Mouse (Mus musculus) hindbrain, embryonic 16.5 days (tissue): ENCODE data around the gene Ccdc158. TPM values are rescaled to one million over a fixed set of nuclear protein-coding genes. Genes with fewer than 3 reads are reported as not detected.

Experiments
- ATAC-seq: fragments of 200-750 bp; cut with Nextera tagmentation; 2 replicates; pipeline ENCODE4 v1.8.0; 2017; ENCODE audit warnings: moderate TSS enrichment, moderate library complexity
- H3K27ac ChIP-seq: fragments of 300-500 bp; sonication (generic); 2 replicates; pipeline ENCODE4 v1.5.1; 2014; ENCODE audit warnings: low read depth, mild to moderate bottlenecking, control low read depth, low read length, moderate library complexity
- H3K27me3 ChIP-seq: fragments of 300-500 bp; sonication (generic); replicated peaks from 2 replicates; pipeline ENCODE4 v1.6.1; 2014; ENCODE audit warnings: low read length; ENCODE audit not compliant: control insufficient read depth, insufficient read depth
- H3K36me3 ChIP-seq: fragments of 300-500 bp; sonication (generic); 2 replicates; pipeline ENCODE4 v1.6.1; 2014; ENCODE audit warnings: mild to moderate bottlenecking, low read length, moderate library complexity, mixed read lengths; ENCODE audit not compliant: control insufficient read depth, insufficient read depth
- H3K4me1 ChIP-seq: fragments of 300-500 bp; sonication (generic); 2 replicates; pipeline ENCODE4 v1.6.1; 2014; ENCODE audit warnings: low read depth, low read length; ENCODE audit not compliant: control insufficient read depth, insufficient read depth
- H3K4me2 ChIP-seq: fragments of 300-500 bp; sonication (generic); 2 replicates; pipeline ENCODE4 v1.6.1; 2014; ENCODE audit warnings: mild to moderate bottlenecking, low read length, control low read depth, moderate library complexity
- H3K4me3 ChIP-seq: fragments of 300-500 bp; sonication (generic); 2 replicates; pipeline ENCODE4 v1.5.1; 2014; ENCODE audit warnings: mild to moderate bottlenecking, low read length, control low read depth, moderate library complexity
- H3K9ac ChIP-seq: fragments of 300-500 bp; sonication (generic); 2 replicates; pipeline ENCODE4 v1.6.1; 2014; ENCODE audit warnings: low read depth, mild to moderate bottlenecking, control low read depth, low read length, moderate library complexity
- H3K9me3 ChIP-seq: fragments of 300-500 bp; sonication (generic); 2 replicates; pipeline ENCODE4 v1.6.1; 2014; ENCODE audit warnings: mild to moderate bottlenecking, low read length, moderate library complexity; ENCODE audit not compliant: control insufficient read depth
- WGBS: fragments of 180-500 bp; shearing (Covaris S2); extraction: QIAGEN DNeasy Blood & Tissue Kit; methylation state at CpG from one replicate; pipeline ENCODE4 v1.1.7; 2014; 5-methylcytosine and 5-hydroxymethylcytosine counted together
- polyA plus RNA-seq: library from polyadenylated mRNA; unstranded; fragments of >200 nt; fragmentation: Nextera tagmentation; extraction: Ambion mirVana; gene quantifications from 2 replicates; pipeline ENCODE4 v1.2.1, GENCODE M21; 2015

Ccdc158 gene
- polyA plus RNA-seq, 1 experiment from 2014 or later = 0.51 TPM

GRCm38 (mm10) chr5:92711666-92712290 lies 36.7 kb upstream of the Ccdc158 start:
- WGBS = 52% methylated on average over 5 of the region's 5 CpGs
- Histone ChIP-seq H3K4me3 (no peak overlapping the region), H3K36me3 (no peaks in the 10 kb centered on the region), H3K4me1 (no peaks in the 10 kb centered on the region), H3K27me3 (no peaks in the 10 kb centered on the region), H3K9ac (no peak overlapping the region), H3K4me2 (no peak overlapping the region), H3K27ac (no peak overlapping the region), H3K9me3 (no peaks in the 10 kb centered on the region)
- ATAC-seq = peak; percentile 64

- Histone ChIP-seq H3K9me3 (no peaks in the 10 kb centered on the region), H3K27ac (no peak overlapping the region), H3K9ac (no peak overlapping the region), H3K36me3 (no peaks in the 10 kb centered on the region), H3K4me1 (no peaks in the 10 kb centered on the region), H3K27me3 (no peaks in the 10 kb centered on the region), H3K4me2 (no peak overlapping the region), H3K4me3 (no peak overlapping the region)
- 70% methylated on average over 8 of the region's 8 CpGs for WGBS
- no peak for ATAC-seq
Measured at GRCm38 (mm10) chr5:92710779-92711178, 35.7 kb upstream of the Ccdc158 start.

- no peak for ATAC-seq
Measured at GRCm38 (mm10) chr5:92707921-92708491, 32.9 kb upstream of the Ccdc158 start.

GRCm38 (mm10) chr5:92703671-92704070 lies 28.6 kb upstream of the Ccdc158 start:
- no peak overlapping the region for H3K27ac ChIP-seq
- H3K4me1 ChIP-seq = peaks cover 4% of the 10 kb centered on the region
- peak; percentile 48; the same call in 1 of the 2 replicates for ATAC-seq
- H3K9ac ChIP-seq = no peak overlapping the region
- H3K36me3 ChIP-seq = no peaks in the 10 kb centered on the region
- H3K9me3 ChIP-seq = no peaks in the 10 kb centered on the region
- WGBS = 74% methylated on average over 8 of the region's 8 CpGs
- no peaks in the 10 kb centered on the region for H3K27me3 ChIP-seq
- no peak overlapping the region for H3K4me3 ChIP-seq
- no peak overlapping the region for H3K4me2 ChIP-seq

More at GRCm38 (mm10) chr5:92707921-92708491, 32.9 kb upstream of the Ccdc158 start:
- no peak overlapping the region for H3K4me2 ChIP-seq
- no peaks in the 10 kb centered on the region for H3K27me3 ChIP-seq
- no peaks in the 10 kb centered on the region for H3K9me3 ChIP-seq
- H3K27ac ChIP-seq = no peak overlapping the region; the same call in 1 of the 2 replicates
- H3K36me3 ChIP-seq = no peaks in the 10 kb centered on the region
- H3K4me3 ChIP-seq = no peak overlapping the region
- WGBS = 12% methylated on average over 7 of the region's 7 CpGs
- no peaks in the 10 kb centered on the region for H3K4me1 ChIP-seq
- no peak overlapping the region for H3K9ac ChIP-seq

- 61% methylated on average over 11 of the region's 11 CpGs for WGBS
- no peak for ATAC-seq
Measured at GRCm38 (mm10) chr5:92701750-92702149, 26.7 kb upstream of the Ccdc158 start.

GRCm38 (mm10) chr5:92698837-92699529 lies 23.9 kb upstream of the Ccdc158 start:
- peak overlapping the region; percentile 58 for H3K4me2 ChIP-seq
- peaks cover 7% of the 10 kb centered on the region for H3K4me1 ChIP-seq
- ATAC-seq = peak; percentile 73
- 7% methylated on average over 17 of the region's 17 CpGs for WGBS
- H3K27me3 ChIP-seq = no peaks in the 10 kb centered on the region
- no peaks in the 10 kb centered on the region for H3K36me3 ChIP-seq
- H3K27ac ChIP-seq = peak overlapping the region; percentile 59
- H3K9me3 ChIP-seq = no peaks in the 10 kb centered on the region
- H3K4me3 ChIP-seq = peak overlapping the region; percentile 32
- H3K9ac ChIP-seq = peak overlapping the region; percentile 57

More at GRCm38 (mm10) chr5:92701750-92702149, 26.7 kb upstream of the Ccdc158 start:
- Histone ChIP-seq H3K9ac (no peak overlapping the region), H3K4me2 (no peak overlapping the region), H3K9me3 (no peaks in the 10 kb centered on the region), H3K27me3 (no peaks in the 10 kb centered on the region), H3K27ac (no peak overlapping the region), H3K36me3 (no peaks in the 10 kb centered on the region), H3K4me3 (no peak overlapping the region), H3K4me1 (peaks cover 7% of the 10 kb centered on the region)

GRCm38 (mm10) chr5:92698131-92698836 lies 23.2 kb upstream of the Ccdc158 start:
- H3K27me3 ChIP-seq = no peaks in the 10 kb centered on the region
- peak overlapping the region; percentile 58 for H3K4me2 ChIP-seq
- WGBS = 1% methylated on average over 15 of the region's 15 CpGs
- H3K9ac ChIP-seq = peak overlapping the region; percentile 57
- ATAC-seq = peak; percentile 57
- H3K36me3 ChIP-seq = no peaks in the 10 kb centered on the region
- peak overlapping the region; percentile 32 for H3K4me3 ChIP-seq
- H3K9me3 ChIP-seq = no peaks in the 10 kb centered on the region
- peaks cover 7% of the 10 kb centered on the region for H3K4me1 ChIP-seq
- H3K27ac ChIP-seq = peak overlapping the region; percentile 59

- WGBS = 50% methylated on average over 10 of the region's 10 CpGs
- Histone ChIP-seq H3K4me1 (peaks cover 7% of the 10 kb centered on the region), H3K9ac (no peak overlapping the region), H3K27ac (no peak overlapping the region), H3K4me3 (no peak overlapping the region), H3K4me2 (no peak overlapping the region), H3K27me3 (no peaks in the 10 kb centered on the region), H3K9me3 (no peaks in the 10 kb centered on the region), H3K36me3 (no peaks in the 10 kb centered on the region)
- peak; percentile 55; the same call in 1 of the 2 replicates for ATAC-seq
Measured at GRCm38 (mm10) chr5:92694316-92694995, 19.4 kb upstream of the Ccdc158 start.
